Mouse (Mus musculus) lung, postnatal 25 days (tissue): Measurements from ENCODE around the gene Ppp1r18.
"Not testable (repeated sequence)": the region's sequence is repeated elsewhere in the genome, so short reads cannot be mapped to it uniquely, and the experiment has no call there.

ENCODE experiments used
- DNase-seq: peaks from one replicate; pipeline ENCODE4 v3.0.0; 2022; ENCODE audit warnings: low spot score

The Ppp1r18 gene

GRCm38 (mm10) chr17:35836991-35837422 lies 28.4 kb upstream of the Ppp1r18 start:
- peak; percentile 88 for DNase-seq

GRCm38 (mm10) chr17:35837487-35837886 lies 27.9 kb upstream of the Ppp1r18 start:
- peak; percentile 54 for DNase-seq

GRCm38 (mm10) chr17:35838122-35838544 lies 27.3 kb upstream of the Ppp1r18 start, which contains the start of gene Tubb5:
TSS of gene Tubb5 (minus strand) at chr17:35838306.
- peak; percentile 97 for DNase-seq

- no peak for DNase-seq
Observed at GRCm38 (mm10) chr17:35838570-35838969, 26.8 kb upstream of the Ppp1r18 start.

- DNase-seq, result not testable (repeated sequence)
Observed at GRCm38 (mm10) chr17:35839002-35839401, 26.4 kb upstream of the Ppp1r18 start.

GRCm38 (mm10) chr17:35840561-35840960 lies 24.8 kb upstream of the Ppp1r18 start:
- no peak for DNase-seq

- peak; percentile 100 for DNase-seq
Observed at GRCm38 (mm10) chr17:35841076-35841950, 24.1 kb upstream of the Ppp1r18 start, which contains the start of gene Mdc1. TSS of gene Mdc1 (plus strand) at chr17:35841515.

- no peak for DNase-seq
Observed at GRCm38 (mm10) chr17:35842006-35842405, 23.4 kb upstream of the Ppp1r18 start.

GRCm38 (mm10) chr17:35843514-35843913 lies 21.9 kb upstream of the Ppp1r18 start:
- DNase-seq, result no peak

- DNase-seq, result no peak
Observed at GRCm38 (mm10) chr17:35848112-35848511, 17.3 kb upstream of the Ppp1r18 start.

GRCm38 (mm10) chr17:35850974-35851373 lies 14.4 kb upstream of the Ppp1r18 start:
- no peak for DNase-seq

- DNase-seq, result no peak
Observed at GRCm38 (mm10) chr17:35859371-35859770, 6.0 kb upstream of the Ppp1r18 start.

- DNase-seq, result no peak
Observed at GRCm38 (mm10) chr17:35859835-35860234, 5.6 kb upstream of the Ppp1r18 start.

- DNase-seq, result no peak
Observed at GRCm38 (mm10) chr17:35860831-35861197, 4.6 kb upstream of the Ppp1r18 start.

GRCm38 (mm10) chr17:35861198-35861857 lies 4.1 kb upstream of the Ppp1r18 start, which contains the start of gene Nrm:
TSS of gene Nrm (plus strand) at chr17:35861318.
- DNase-seq, result peak; percentile 93

GRCm38 (mm10) chr17:35864832-35865353 lies 500 bp upstream of the Ppp1r18 start:
- peak; percentile 2 for DNase-seq

GRCm38 (mm10) chr17:35866281-35866831 lies 963 bp downstream of the Ppp1r18 start:
- peak; percentile 65 for DNase-seq

- peak; percentile 71 for DNase-seq
Observed at GRCm38 (mm10) chr17:35866911-35867890, 1.8 kb downstream of the Ppp1r18 start.

GRCm38 (mm10) chr17:35868165-35868820 lies 2.9 kb downstream of the Ppp1r18 start:
- DNase-seq, result peak; percentile 70

- no peak for DNase-seq
Observed at GRCm38 (mm10) chr17:35868961-35869345, 3.6 kb downstream of the Ppp1r18 start.
